Mouse (Mus musculus): ENCODE measurements around the gene Nle1. TPM values are rescaled to one million over a fixed set of nuclear protein-coding genes. Genes with fewer than 3 reads are reported as not detected.

The Nle1 gene
- polyA plus RNA-seq, 1 experiment from 2014 or later: 32.0 TPM

- Histone ChIP-seq H3K27me3 (no peaks in the 10 kb centered on the region), H3K9me3 (no peaks in the 10 kb centered on the region), H3K4me3 (no peak overlapping the region), H3K4me1 (peaks cover 32% of the 10 kb centered on the region), H3K9ac (replicated peaks) (no peak overlapping the region), H3K36me3 (no peaks in the 10 kb centered on the region), H3K27ac (replicated peaks) (peak overlapping the region; percentile 66), H3K4me2 (replicated peaks) (no peak overlapping the region)
- 18% methylated on average over 9 of the region's 9 CpGs for WGBS
- no peak for ATAC-seq (replicated peaks)
These were observed 45.6 kb downstream of the Nle1 start for GRCm38 (mm10) chr11:82862638-82863037.

DNA sequence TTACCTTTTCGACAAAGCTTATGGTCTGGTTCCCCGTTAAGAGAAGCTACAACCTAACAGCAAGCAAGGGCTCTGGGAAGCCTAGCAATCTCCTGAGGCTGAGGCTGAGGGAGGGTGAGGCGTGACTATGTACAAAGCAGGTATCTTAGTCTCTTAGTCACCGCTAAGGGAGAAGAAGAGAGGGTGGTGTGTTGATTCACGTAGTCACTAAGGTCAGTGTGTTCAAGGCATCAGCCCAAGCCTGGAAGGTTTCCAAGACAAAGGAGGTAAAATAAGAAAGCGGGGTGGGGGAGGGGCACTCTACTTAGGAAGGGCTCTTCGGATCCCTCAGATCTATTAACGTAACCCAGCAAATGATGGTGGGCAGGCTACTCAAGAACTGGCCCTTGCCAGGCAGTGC lies 46.7 kb downstream of the Nle1 start:
- 47% methylated on average over 8 of the region's 8 CpGs for WGBS
- Histone ChIP-seq H3K9ac (replicated peaks) (no peak overlapping the region), H3K4me2 (replicated peaks) (no peak overlapping the region), H3K4me1 (peaks cover 32% of the 10 kb centered on the region), H3K36me3 (no peaks in the 10 kb centered on the region), H3K27me3 (no peaks in the 10 kb centered on the region), H3K9me3 (no peaks in the 10 kb centered on the region), H3K4me3 (no peak overlapping the region), H3K27ac (replicated peaks) (peak overlapping the region; percentile 66; the same call in 1 of the 2 replicates)
- ATAC-seq (replicated peaks): no peak

GRCm38 (mm10) chr11:82860759-82861158 lies 47.5 kb downstream of the Nle1 start:
- Histone ChIP-seq H3K4me3 (no peak overlapping the region), H3K27ac (replicated peaks) (no peak overlapping the region), H3K36me3 (no peaks in the 10 kb centered on the region), H3K9ac (replicated peaks) (no peak overlapping the region), H3K9me3 (no peaks in the 10 kb centered on the region), H3K27me3 (no peaks in the 10 kb centered on the region), H3K4me1 (peaks cover 38% of the 10 kb centered on the region), H3K4me2 (replicated peaks) (no peak overlapping the region)
- 84% methylated on average over 6 of the region's 6 CpGs for WGBS
- no peak for ATAC-seq (replicated peaks)

- Histone ChIP-seq H3K9me3 (no peaks in the 10 kb centered on the region), H3K4me2 (replicated peaks) (no peak overlapping the region), H3K9ac (replicated peaks) (no peak overlapping the region), H3K36me3 (no peaks in the 10 kb centered on the region), H3K27me3 (no peaks in the 10 kb centered on the region), H3K27ac (replicated peaks) (0 out of 2 replicates have a peak overlapping the region, but pooled peaks have one; percentile 66), H3K4me3 (no peak overlapping the region), H3K4me1 (peaks cover 26% of the 10 kb centered on the region)
- ATAC-seq (replicated peaks): no peak
- 78% methylated on average over 13 of the region's 13 CpGs for WGBS
These were observed 50.8 kb downstream of the Nle1 start for GRCm38 (mm10) chr11:82857307-82857848.

- H3K4me2 ChIP-seq (replicated peaks): peak overlapping the region; percentile 27; the same call in 1 of the 2 replicates
- ATAC-seq (replicated peaks): peak; percentile 81
- no peaks in the 10 kb centered on the region for H3K9me3 ChIP-seq
- H3K4me3 ChIP-seq: no peak overlapping the region
- WGBS: 9% methylated on average over 10 of the region's 10 CpGs
- no peak overlapping the region for H3K9ac ChIP-seq (replicated peaks)
- H3K27me3 ChIP-seq: no peaks in the 10 kb centered on the region
- no peaks in the 10 kb centered on the region for H3K36me3 ChIP-seq
- peak overlapping the region; percentile 66 for H3K27ac ChIP-seq (replicated peaks)
- H3K4me1 ChIP-seq: peaks cover 13% of the 10 kb centered on the region
These were observed 52.2 kb downstream of the Nle1 start for GRCm38 (mm10) chr11:82856032-82856431.

GRCm38 (mm10) chr11:82855327-82855973 lies 52.8 kb downstream of the Nle1 start:
- H3K27ac ChIP-seq (replicated peaks): peak overlapping the region; percentile 66

GRCm38 (mm10) chr11:82854111-82854510 lies 54.1 kb downstream of the Nle1 start:
- peaks cover 21% of the 10 kb centered on the region for H3K4me1 ChIP-seq
- H3K4me3 ChIP-seq: no peak overlapping the region
- H3K27me3 ChIP-seq: no peaks in the 10 kb centered on the region
- ATAC-seq (replicated peaks): no peak
- no peaks in the 10 kb centered on the region for H3K9me3 ChIP-seq
- 87% methylated on average over 6 of the region's 6 CpGs for WGBS
- no peak overlapping the region for H3K27ac ChIP-seq (replicated peaks)
- no peak overlapping the region for H3K9ac ChIP-seq (replicated peaks)
- no peaks in the 10 kb centered on the region for H3K36me3 ChIP-seq
- H3K4me2 ChIP-seq (replicated peaks): no peak overlapping the region

More at GRCm38 (mm10) chr11:82855327-82855973, 52.8 kb downstream of the Nle1 start:
- Histone ChIP-seq H3K36me3 (no peaks in the 10 kb centered on the region), H3K9me3 (no peaks in the 10 kb centered on the region), H3K9ac (replicated peaks) (no peak overlapping the region), H3K4me3 (no peak overlapping the region), H3K27me3 (no peaks in the 10 kb centered on the region), H3K4me1 (peaks cover 13% of the 10 kb centered on the region), H3K4me2 (replicated peaks) (0 out of 2 replicates have a peak overlapping the region, but pooled peaks have one; percentile 27)
- WGBS: 64% methylated on average over 9 of the region's 9 CpGs
- no peak for ATAC-seq (replicated peaks)

GRCm38 (mm10) chr11:82852958-82853357 lies 55.3 kb downstream of the Nle1 start:
- Histone ChIP-seq H3K27me3 (no peaks in the 10 kb centered on the region), H3K36me3 (no peaks in the 10 kb centered on the region), H3K4me1 (peaks cover 22% of the 10 kb centered on the region), H3K4me2 (replicated peaks) (no peak overlapping the region), H3K9ac (replicated peaks) (no peak overlapping the region), H3K9me3 (no peaks in the 10 kb centered on the region), H3K4me3 (no peak overlapping the region), H3K27ac (replicated peaks) (no peak overlapping the region)
- WGBS: 86% methylated on average over 7 of the region's 7 CpGs
- ATAC-seq (replicated peaks): no peak

DNA sequence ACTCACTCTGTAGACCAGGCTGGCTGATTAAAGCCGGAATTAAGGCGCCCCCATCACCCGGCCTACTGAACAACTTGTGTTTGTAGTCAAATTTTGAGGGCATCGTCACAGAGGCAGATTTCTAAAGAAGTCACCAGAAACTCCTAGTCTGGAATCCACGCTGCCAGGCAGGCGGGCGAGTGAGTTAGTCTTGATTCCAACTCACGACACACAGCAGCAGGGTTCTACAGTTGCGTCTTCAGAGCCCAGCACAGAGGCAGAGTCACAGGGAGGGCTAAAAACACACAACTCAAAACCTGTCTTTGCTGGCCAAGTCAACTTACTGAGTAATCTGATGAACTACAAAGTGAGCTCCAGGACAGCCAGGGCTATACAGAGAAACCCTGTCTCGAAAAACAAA lies 55.7 kb downstream of the Nle1 start:
- Histone ChIP-seq H3K27ac (replicated peaks) (no peak overlapping the region), H3K9ac (replicated peaks) (no peak overlapping the region), H3K36me3 (no peaks in the 10 kb centered on the region), H3K4me1 (peaks cover 26% of the 10 kb centered on the region), H3K4me2 (replicated peaks) (no peak overlapping the region), H3K9me3 (no peaks in the 10 kb centered on the region), H3K27me3 (no peaks in the 10 kb centered on the region), H3K4me3 (no peak overlapping the region)
- WGBS: 80% methylated on average over 10 of the region's 10 CpGs
- no peak for ATAC-seq (replicated peaks)

DNA sequence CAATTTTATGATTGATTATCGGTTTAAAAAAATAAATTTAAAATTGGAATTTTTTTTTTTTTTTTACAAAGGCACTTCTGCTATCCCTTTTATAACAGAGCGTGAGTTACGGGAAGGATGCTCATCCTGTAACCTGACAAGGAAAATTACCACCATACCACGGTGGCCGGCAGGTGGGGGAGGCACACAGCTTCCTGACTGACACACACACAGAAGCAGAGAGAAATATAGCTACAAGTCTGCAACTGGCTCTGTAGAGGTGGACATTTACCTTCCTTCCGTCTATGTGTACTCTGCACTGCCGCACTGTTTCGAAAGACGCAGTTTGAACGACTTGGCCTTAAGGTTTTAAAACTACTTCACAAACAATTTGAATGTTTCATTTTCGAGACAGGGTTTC lies 56.1 kb downstream of the Nle1 start:
- no peak for ATAC-seq (replicated peaks)
- H3K9ac ChIP-seq (replicated peaks): no peak overlapping the region
- H3K4me3 ChIP-seq: no peak overlapping the region
- no peaks in the 10 kb centered on the region for H3K9me3 ChIP-seq
- H3K4me2 ChIP-seq (replicated peaks): no peak overlapping the region
- 86% methylated on average over 11 of the region's 11 CpGs for WGBS
- peaks cover 27% of the 10 kb centered on the region for H3K4me1 ChIP-seq
- no peaks in the 10 kb centered on the region for H3K27me3 ChIP-seq
- no peak overlapping the region for H3K27ac ChIP-seq (replicated peaks)
- H3K36me3 ChIP-seq: no peaks in the 10 kb centered on the region
